Mouse (Mus musculus) liver, embryonic 12.5 days (tissue): ENCODE data around the gene Cox10. TPM values are rescaled to one million over a fixed set of nuclear protein-coding genes. Genes with fewer than 3 reads are reported as not detected.

Source experiments
- ATAC-seq: fragments of 200-750 bp; cut with Nextera tagmentation; 2 replicates; pipeline ENCODE4 v1.8.0; 2017; ENCODE audit warnings: moderate number of reproducible peaks, mild to moderate bottlenecking, moderate library complexity
- H3K27ac ChIP-seq: fragments of 300-500 bp; sonication (generic); 2 replicates; pipeline ENCODE4 v1.5.1; 2016; ENCODE audit warnings: mild to moderate bottlenecking
- H3K27me3 ChIP-seq: fragments of 300-500 bp; sonication (generic); replicated peaks from 2 replicates; pipeline ENCODE4 v1.6.1; 2016; ENCODE audit warnings: mild to moderate bottlenecking, moderate library complexity
- H3K36me3 ChIP-seq: fragments of 300-500 bp; sonication (generic); 2 replicates; pipeline ENCODE4 v1.6.1; 2016; ENCODE audit warnings: mild to moderate bottlenecking, moderate library complexity
- H3K4me1 ChIP-seq: fragments of 300-500 bp; sonication (generic); 2 replicates; pipeline ENCODE4 v1.6.1; 2016
- H3K4me2 ChIP-seq: fragments of 300-500 bp; sonication (generic); 2 replicates; pipeline ENCODE4 v1.6.1; 2016; ENCODE audit warnings: mild to moderate bottlenecking, moderate library complexity
- H3K4me3 ChIP-seq: fragments of 300-500 bp; sonication (generic); 2 replicates; pipeline ENCODE4 v1.5.1; 2016; ENCODE audit warnings: mild to moderate bottlenecking, moderate library complexity
- H3K9ac ChIP-seq: fragments of 300-500 bp; sonication (generic); 2 replicates; pipeline ENCODE4 v1.6.1; 2016; ENCODE audit warnings: mild to moderate bottlenecking, moderate library complexity
- H3K9me3 ChIP-seq: fragments of 300-500 bp; sonication (generic); replicated peaks from 2 replicates; pipeline ENCODE4 v1.6.1; 2016; ENCODE audit warnings: mild to moderate bottlenecking, moderate library complexity
- WGBS: fragments of 180-500 bp; shearing (Covaris S2); methylation state at CpG from one replicate; pipeline ENCODE4 v1.1.7; 2016; ENCODE audit not compliant: insufficient replicate concordance; 5-methylcytosine and 5-hydroxymethylcytosine counted together
- polyA plus RNA-seq: library from polyadenylated mRNA; unstranded; fragments of >200 nt; fragmentation: Nextera tagmentation; extraction: Ambion mirVana; gene quantifications from 2 replicates; pipeline ENCODE4 v1.2.1, GENCODE M21; 2016

The Cox10 gene
- polyA plus RNA-seq, 1 experiment from 2014 or later, result 13.5 TPM

DNA sequence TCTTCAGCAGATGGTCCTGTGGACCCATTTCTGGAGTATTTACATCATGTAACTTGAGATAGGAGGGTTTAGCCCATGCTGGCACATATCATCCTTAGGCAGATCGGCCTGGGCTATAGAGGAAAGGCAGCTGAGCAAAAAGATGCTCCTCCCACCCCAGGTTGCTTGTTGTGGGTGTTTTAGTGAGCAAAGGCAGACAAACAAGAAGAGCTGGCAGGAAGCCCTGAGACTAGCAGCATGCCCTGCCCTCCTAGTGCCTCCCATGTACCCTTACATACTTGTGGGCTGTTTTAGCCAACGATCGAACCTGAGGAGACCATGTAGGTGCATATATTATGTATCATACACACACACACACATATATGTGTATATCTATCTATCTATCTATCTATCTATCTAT lies 135.3 kb downstream of the Cox10 start:
- 84% methylated on average over 3 of the region's 3 CpGs for WGBS
- Histone ChIP-seq H3K36me3 (no peaks in the 10 kb centered on the region), H3K27me3 (peaks cover 7% of the 10 kb centered on the region; the same call in 1 of the 2 replicates), H3K4me3 (no peak overlapping the region), H3K9ac (no peak overlapping the region), H3K4me1 (no peaks in the 10 kb centered on the region), H3K9me3 (no peaks in the 10 kb centered on the region), H3K4me2 (no peak overlapping the region), H3K27ac (no peak overlapping the region)
- ATAC-seq, result no peak

DNA sequence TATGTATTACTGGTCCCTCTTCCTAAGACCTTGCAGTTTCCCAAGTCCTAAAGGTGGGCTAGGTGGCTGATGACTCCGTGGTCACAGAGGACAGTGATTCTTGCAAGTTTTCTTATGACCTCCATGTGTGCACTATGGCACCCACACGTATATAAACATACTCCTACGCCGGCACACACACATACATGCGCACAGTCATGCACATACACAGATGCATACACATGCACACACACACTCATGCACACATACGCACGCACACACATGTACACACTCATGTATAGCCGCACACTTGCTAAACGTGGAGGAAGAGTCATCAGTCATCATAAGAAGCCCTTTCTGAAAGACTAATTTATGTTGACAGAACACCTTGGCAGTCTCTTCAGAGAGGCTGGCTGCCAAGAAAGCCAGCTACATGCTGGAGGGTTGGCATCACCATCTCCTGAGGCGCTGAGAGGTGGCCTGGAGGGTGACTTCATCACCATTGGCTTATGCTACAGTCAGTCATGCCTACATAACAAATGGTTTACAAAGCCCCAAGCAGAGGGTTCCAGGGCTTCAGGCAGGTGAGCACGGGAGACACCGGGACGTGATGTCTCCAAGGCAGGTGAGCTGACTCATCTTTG lies 135.9 kb downstream of the Cox10 start:
- Histone ChIP-seq H3K9me3 (no peaks in the 10 kb centered on the region), H3K4me1 (no peaks in the 10 kb centered on the region), H3K9ac (no peak overlapping the region), H3K27me3 (peaks cover 7% of the 10 kb centered on the region; the same call in 1 of the 2 replicates), H3K4me3 (no peak overlapping the region), H3K4me2 (no peak overlapping the region), H3K27ac (no peak overlapping the region), H3K36me3 (no peaks in the 10 kb centered on the region)
- ATAC-seq, result no peak
- 80% methylated on average over 13 of the region's 13 CpGs for WGBS

- Histone ChIP-seq H3K9me3 (no peaks in the 10 kb centered on the region), H3K9ac (no peak overlapping the region), H3K4me2 (no peak overlapping the region), H3K4me1 (no peaks in the 10 kb centered on the region), H3K36me3 (no peaks in the 10 kb centered on the region), H3K27me3 (peaks cover 7% of the 10 kb centered on the region; the same call in 1 of the 2 replicates), H3K4me3 (no peak overlapping the region), H3K27ac (no peak overlapping the region)
- no peak for ATAC-seq
- WGBS, result 60% methylated on average over 8 of the region's 8 CpGs
Measured at GRCm38 (mm10) chr11:63942177-63942576, 137.1 kb downstream of the Cox10 start.

- H3K36me3 ChIP-seq, result no peaks in the 10 kb centered on the region
- no peaks in the 10 kb centered on the region for H3K9me3 ChIP-seq
- 55% methylated on average over 3 of the region's 3 CpGs for WGBS
- H3K4me1 ChIP-seq, result no peaks in the 10 kb centered on the region
- no peak overlapping the region for H3K27ac ChIP-seq
- H3K27me3 ChIP-seq, result peaks cover 32% of the 10 kb centered on the region
- H3K4me3 ChIP-seq, result no peak overlapping the region
- no peak for ATAC-seq
- H3K9ac ChIP-seq, result no peak overlapping the region
- H3K4me2 ChIP-seq, result no peak overlapping the region
Measured at GRCm38 (mm10) chr11:63936641-63937040, 142.6 kb downstream of the Cox10 start.

- H3K27ac ChIP-seq, result no peak overlapping the region
- no peak for ATAC-seq
- peaks cover 20% of the 10 kb centered on the region for H3K4me1 ChIP-seq
- H3K27me3 ChIP-seq, result peaks cover 53% of the 10 kb centered on the region
- WGBS, result 43% methylated on average over 6 of the region's 6 CpGs
- no peaks in the 10 kb centered on the region for H3K9me3 ChIP-seq
- H3K9ac ChIP-seq, result no peak overlapping the region
- H3K36me3 ChIP-seq, result no peaks in the 10 kb centered on the region
- H3K4me3 ChIP-seq, result no peak overlapping the region
- H3K4me2 ChIP-seq, result no peak overlapping the region
Measured at GRCm38 (mm10) chr11:63926901-63927300, 152.4 kb downstream of the Cox10 start.

DNA sequence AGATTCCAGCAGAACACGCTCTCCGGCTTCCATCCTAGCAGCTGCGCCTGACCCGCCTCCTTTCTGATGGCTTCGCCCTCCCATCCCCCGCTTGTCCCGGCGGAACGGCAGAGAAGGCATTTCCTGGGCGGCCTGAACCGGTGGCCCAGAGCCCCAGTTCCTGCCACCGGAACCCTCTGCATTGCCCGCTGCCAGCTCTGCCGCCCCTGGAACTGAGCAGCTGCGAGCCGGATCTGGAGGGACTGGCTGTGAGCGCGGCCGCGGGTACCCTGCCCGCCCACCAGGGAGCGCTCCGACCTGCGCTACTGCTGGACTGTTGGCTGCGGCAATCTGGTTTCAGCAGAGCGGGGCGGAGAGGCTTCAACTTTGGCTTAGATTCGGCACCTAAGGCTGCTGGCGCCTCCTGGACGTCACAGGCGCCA lies 154.1 kb downstream of the Cox10 start:
- Histone ChIP-seq H3K27me3 (peaks cover 70% of the 10 kb centered on the region), H3K4me3 (peak overlapping the region; percentile 39), H3K9me3 (no peaks in the 10 kb centered on the region), H3K9ac (no peak overlapping the region), H3K36me3 (no peaks in the 10 kb centered on the region), H3K4me1 (peaks cover 20% of the 10 kb centered on the region), H3K27ac (no peak overlapping the region), H3K4me2 (peak overlapping the region; percentile 58)
- 2% methylated on average over 31 of the region's 31 CpGs for WGBS
- ATAC-seq, result no peak; the same call in 1 of the 2 replicates

DNA sequence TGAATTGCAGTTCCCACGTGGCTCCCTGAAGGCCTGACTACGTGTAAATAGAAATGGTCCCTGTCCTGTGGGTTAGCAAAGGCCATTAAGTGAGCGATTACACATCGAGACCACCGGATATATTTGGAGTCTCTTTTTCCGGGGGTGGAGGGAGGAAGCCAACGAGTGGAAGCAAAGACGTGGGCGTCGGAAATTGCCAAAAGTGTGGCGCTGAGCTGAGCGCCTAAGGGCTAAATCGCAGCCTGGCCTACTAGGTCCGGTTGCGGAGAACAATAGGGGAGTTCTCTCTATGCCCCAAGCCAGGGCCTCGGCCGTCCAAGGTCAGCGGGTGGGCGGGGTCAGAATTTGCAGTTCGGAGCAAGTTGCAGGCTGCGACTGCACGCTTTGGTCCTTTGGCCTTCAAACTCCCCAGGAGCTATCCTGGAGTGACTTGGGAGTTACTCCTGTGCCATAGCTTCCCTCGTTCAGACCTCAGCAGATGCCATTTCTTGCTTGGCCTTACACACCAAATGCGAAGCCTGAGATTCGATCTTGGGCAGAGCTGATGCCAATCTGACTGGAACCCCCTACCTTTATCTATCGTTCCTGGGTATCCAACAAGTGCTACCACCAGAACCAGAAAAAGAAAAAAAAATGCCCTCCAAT lies 154.9 kb downstream of the Cox10 start:
- Histone ChIP-seq H3K4me3 (no peak overlapping the region), H3K9me3 (no peaks in the 10 kb centered on the region), H3K36me3 (no peaks in the 10 kb centered on the region), H3K9ac (no peak overlapping the region), H3K4me1 (peaks cover 20% of the 10 kb centered on the region), H3K27ac (no peak overlapping the region), H3K27me3 (peaks cover 77% of the 10 kb centered on the region), H3K4me2 (peak overlapping the region; percentile 58)
- 4% methylated on average over 26 of the region's 26 CpGs for WGBS
- ATAC-seq, result no peak

GRCm38 (mm10) chr11:63923386-63923785 lies 155.9 kb downstream of the Cox10 start:
- Histone ChIP-seq H3K4me3 (peak overlapping the region; percentile 39), H3K36me3 (no peaks in the 10 kb centered on the region), H3K27ac (0 out of 2 replicates have a peak overlapping the region, but pooled peaks have one; percentile 25), H3K9ac (no peak overlapping the region), H3K4me2 (peak overlapping the region; percentile 58), H3K9me3 (no peaks in the 10 kb centered on the region), H3K4me1 (peaks cover 20% of the 10 kb centered on the region), H3K27me3 (peaks cover 87% of the 10 kb centered on the region)
- under 1% methylated on average over 29 of the region's 29 CpGs for WGBS
- no peak for ATAC-seq

GRCm38 (mm10) chr11:63922091-63922621 lies 157.1 kb downstream of the Cox10 start, which contains the start of gene Hs3st3b1:
TSS of gene Hs3st3b1 (minus strand) at chr11:63922290.
- Histone ChIP-seq H3K9me3 (no peaks in the 10 kb centered on the region), H3K4me2 (peak within 1 kb of the TSS; percentile 58), H3K27ac (peak within 1 kb of the TSS; percentile 70), H3K4me1 (peaks cover 20% of the 10 kb centered on the region), H3K36me3 (no peaks in the 10 kb centered on the region), H3K4me3 (peak within 1 kb of the TSS; percentile 64), H3K27me3 (peaks cover 100% of the 10 kb centered on the region), H3K9ac (peak within 1 kb of the TSS; percentile 74)
- peak; percentile 84 for ATAC-seq
- WGBS, result under 1% methylated on average over 43 of the region's 43 CpGs

- peak overlapping the region; percentile 74 for H3K9ac ChIP-seq
- H3K36me3 ChIP-seq, result no peaks in the 10 kb centered on the region
- peak overlapping the region; percentile 58 for H3K4me2 ChIP-seq
- H3K4me1 ChIP-seq, result peaks cover 20% of the 10 kb centered on the region
- no peaks in the 10 kb centered on the region for H3K9me3 ChIP-seq
- H3K4me3 ChIP-seq, result peak overlapping the region; percentile 64
- WGBS, result 1% methylated on average over 80 of the region's 80 CpGs
- peak overlapping the region; percentile 70 for H3K27ac ChIP-seq
- peaks cover 97% of the 10 kb centered on the region for H3K27me3 ChIP-seq
- no peak for ATAC-seq
Measured at GRCm38 (mm10) chr11:63921044-63921951, 158.0 kb downstream of the Cox10 start.

GRCm38 (mm10) chr11:63920531-63920930 lies 158.7 kb downstream of the Cox10 start:
- peak overlapping the region; percentile 70 for H3K27ac ChIP-seq
- no peaks in the 10 kb centered on the region for H3K36me3 ChIP-seq
- no peaks in the 10 kb centered on the region for H3K9me3 ChIP-seq
- 0 out of 2 replicates have a peak, but pooled peaks have one; percentile 19 for ATAC-seq
- H3K4me1 ChIP-seq, result peaks cover 20% of the 10 kb centered on the region
- H3K27me3 ChIP-seq, result peaks cover 94% of the 10 kb centered on the region
- H3K4me2 ChIP-seq, result peak overlapping the region; percentile 58
- WGBS, result under 1% methylated on average over 33 of the region's 33 CpGs
- peak overlapping the region; percentile 74 for H3K9ac ChIP-seq
- H3K4me3 ChIP-seq, result peak overlapping the region; percentile 64
